Mouse (Mus musculus) monocyte, adult 5-6 weeks (primary cell): Measurements from ENCODE around the gene Tsga13. TPM values are rescaled to one million over a fixed set of nuclear protein-coding genes. Genes with fewer than 3 reads are reported as not detected.

Experiments
- ATAC-seq: fragments of 153-309, 156-312 bp; replicated peaks from 2 replicates; pipeline ENCODE4 v1.8.0; 2017; ENCODE audit warnings: mild to moderate bottlenecking; ENCODE audit not compliant: low TSS enrichment, insufficient number of reproducible peaks, severe bottlenecking, poor library complexity, low FRiP score
- total RNA-seq: library from RNA; stranded (forward); fragments of 200-1000, 200-491, 200-594 nt; gene quantifications from 3 replicates; pipeline ENCODE4 v1.2.3, GENCODE M21; 2017

Gene Tsga13
- total RNA-seq, result not detected in 3 replicates

DNA sequence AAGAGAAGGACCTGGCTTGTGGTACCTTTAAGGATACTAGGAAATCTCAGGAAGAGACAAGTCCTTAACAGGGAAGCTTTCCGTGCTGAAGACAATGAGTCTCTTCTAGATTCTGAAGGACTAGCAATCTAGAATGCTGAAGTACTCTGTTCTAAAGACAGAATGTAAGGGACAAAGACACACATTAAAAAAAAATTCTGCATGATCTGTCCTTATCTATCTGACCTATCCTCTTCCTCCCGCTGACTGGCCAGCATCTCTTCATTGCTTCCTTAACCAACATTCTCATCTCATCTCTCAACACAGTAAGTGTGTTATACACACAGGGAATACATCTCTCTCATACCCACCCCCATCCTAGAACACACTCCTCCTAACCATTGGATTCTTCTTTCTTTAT lies at the start of gene Tsga13:
Gene Tsga13, minus strand, starts transcription at position 101 of the 400 bp plus-strand sequence.
- no peak for ATAC-seq

DNA sequence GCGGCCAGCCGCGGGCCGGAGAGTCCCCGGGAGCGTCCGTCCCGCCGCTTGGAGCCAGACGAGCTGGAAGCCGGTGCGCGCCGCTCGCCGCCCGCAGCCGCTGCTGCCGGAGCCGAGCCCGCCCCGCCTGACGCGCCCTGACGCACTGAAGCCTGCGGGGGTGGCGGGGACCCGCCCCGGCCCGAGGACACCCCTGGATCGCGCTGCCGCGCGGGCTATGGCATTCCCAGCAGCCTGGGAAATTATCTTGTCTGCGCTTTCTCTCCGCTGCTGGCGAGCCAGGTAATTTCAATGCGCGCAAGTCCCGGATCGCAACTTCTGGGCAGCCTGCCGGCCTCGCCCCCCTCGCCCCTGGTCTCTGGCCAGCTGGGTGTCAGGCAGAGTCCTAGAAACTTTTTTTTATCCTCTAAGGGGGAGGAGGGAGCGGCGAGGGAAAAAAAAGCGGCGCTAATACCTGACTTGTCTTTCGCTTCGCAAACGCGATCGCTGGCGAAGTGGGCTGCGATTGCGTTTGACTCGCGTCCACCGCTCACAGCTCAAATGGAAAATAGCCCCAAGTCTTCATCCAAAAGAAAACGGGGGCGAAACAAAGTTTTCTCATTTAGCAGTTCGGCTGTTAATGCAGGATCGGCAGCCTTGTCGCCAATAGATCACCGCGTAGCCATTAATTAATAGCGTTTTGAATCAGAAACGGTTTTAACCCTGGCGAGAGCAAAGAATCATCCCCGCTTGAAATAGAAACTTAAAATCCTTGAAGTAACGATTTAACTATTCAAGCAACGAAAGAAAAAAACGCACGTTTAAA lies 43.6 kb upstream of the Tsga13 start, which contains the start of gene Klf14:
Gene Klf14, minus strand, starts transcription at position 343 of the 805 bp plus-strand sequence.
- ATAC-seq, result no peak

GRCm38 (mm10) chr6:30957784-30958735 lies 42.7 kb upstream of the Tsga13 start:
- no peak for ATAC-seq

GRCm38 (mm10) chr6:30939264-30939663 lies 23.9 kb upstream of the Tsga13 start:
- no peak for ATAC-seq

DNA sequence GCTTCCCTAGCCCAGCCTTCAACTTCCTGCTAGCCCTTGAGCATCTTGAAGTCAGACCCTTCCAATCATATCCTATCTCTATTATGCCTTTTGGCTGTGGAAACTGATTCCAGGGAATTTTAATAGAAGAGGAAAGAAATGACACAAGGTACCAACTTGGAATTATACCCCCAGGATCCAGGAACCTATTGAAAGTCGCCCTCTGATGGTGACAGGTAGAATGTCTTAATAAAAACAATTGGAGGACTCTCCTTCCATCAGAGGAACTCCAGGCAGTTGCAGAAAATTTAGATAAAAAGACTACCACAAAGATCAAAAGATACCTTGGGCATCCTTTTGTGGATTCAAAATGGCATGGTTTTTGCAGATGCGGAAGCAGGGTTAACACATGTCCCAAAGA lies 7.4 kb upstream of the Tsga13 start:
- ATAC-seq, result no peak

- ATAC-seq, result no peak
These were observed 6.5 kb upstream of the Tsga13 start for GRCm38 (mm10) chr6:30921826-30922225.

DNA sequence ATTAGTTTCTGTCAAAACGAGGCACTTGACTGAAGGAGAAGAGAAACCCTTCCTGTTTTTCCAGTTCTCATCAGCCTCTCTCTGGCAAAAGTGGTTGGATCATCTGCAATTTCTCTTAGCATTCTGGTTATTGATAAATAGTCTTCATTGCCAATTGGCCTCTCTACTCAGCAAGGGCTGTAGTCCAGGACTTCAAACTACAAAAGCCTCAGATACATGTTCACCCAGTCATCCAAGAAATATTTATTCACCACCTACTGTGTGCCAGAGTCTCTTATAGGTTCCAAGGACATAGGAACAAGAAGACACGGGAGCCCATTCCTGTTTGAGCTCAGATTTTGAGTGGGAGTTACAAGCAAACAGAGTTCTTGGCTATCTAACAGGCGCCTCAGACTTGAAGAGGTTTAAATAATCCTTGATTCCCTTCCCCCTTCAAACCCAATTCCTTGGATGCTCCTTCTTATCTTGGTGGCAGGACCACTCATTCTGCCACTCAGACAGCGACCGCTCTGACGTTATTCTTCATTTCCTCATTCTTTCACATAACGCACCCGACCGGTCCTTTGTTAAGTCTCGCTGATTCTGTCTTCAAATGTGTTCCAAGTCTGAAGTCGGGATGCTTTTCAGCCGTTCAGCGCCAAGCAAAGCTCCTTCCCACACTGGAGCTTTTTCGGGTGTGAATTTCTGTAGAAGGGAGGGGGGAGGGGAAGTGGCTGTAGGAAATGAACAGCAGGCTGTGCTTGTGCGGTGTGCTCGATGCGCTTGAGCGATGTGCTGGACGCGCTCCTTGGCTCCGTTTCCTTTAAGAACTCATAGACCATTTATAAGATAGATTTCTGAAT lies 5.7 kb upstream of the Tsga13 start:
- no peak for ATAC-seq

GRCm38 (mm10) chr6:30907970-30908369 lies 7.4 kb downstream of the Tsga13 start:
- ATAC-seq, result no peak

GRCm38 (mm10) chr6:30904911-30905310 lies 10.5 kb downstream of the Tsga13 start:
- no peak for ATAC-seq

DNA sequence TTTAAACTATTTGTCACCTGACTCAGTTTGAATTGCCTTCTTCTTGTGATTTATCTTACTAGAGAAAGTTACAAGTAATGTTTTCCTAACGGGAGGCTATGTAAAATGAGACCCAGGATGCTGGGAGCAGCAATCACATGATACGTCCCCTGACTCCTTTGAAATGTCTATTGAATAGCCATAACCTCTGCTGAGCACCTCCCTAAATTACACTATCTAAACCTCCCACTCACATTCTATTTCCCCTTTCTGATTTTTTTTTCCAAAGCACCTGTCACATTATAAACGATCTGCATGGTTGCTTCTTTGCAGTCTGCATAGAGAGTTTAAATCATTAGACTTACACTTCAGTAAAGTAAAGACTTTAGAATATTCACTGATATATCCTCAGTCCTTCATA lies 11.3 kb downstream of the Tsga13 start:
- ATAC-seq, result no peak

GRCm38 (mm10) chr6:30897520-30897919 lies 17.9 kb downstream of the Tsga13 start:
- no peak for ATAC-seq

- no peak for ATAC-seq
These were observed 18.4 kb downstream of the Tsga13 start for GRCm38 (mm10) chr6:30896986-30897327.

DNA sequence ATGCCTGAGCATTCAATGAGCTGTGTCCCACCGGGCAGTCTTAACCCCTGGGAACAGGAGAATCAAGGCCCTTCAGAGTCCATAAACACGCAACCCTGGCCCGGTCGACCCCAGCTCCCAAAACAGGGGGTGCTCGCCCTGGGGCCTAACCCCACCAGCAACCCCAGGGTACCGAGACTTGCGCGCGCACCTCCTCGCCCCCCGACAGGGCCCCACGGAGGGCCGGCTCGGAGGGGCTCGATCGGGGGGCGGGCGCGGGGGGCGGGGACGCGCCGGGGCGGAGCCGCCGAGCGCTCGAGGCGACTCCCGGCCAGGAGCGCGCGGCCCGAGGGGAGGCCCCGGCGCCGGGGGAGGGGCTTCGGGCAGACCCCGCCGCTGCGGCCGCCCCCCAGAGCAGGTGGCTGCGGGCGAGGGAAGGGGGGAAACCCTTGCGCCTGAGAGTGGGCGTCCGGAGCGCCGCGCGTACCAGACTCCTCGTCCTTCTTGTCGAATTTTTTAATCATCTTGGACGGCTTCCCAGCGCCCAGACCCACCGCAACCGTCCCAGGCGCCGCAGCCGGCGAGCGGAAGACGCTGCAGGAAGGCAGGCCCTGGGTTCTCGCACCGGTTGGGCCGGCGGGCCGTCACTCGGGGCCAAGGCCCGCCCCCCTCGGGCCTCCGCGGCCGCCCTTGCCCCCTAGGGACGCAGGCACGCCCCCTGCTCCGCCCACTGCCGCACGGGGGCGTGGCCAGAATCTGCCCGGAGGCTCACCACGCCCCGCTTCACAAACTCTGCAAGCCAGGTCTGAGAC lies 19.0 kb downstream of the Tsga13 start, which contains the start of gene Copg2:
Gene Copg2, minus strand, starts transcription at position 600 of the 791 bp plus-strand sequence.
- peak; percentile 94 for ATAC-seq

GRCm38 (mm10) chr6:30895819-30896194 lies 19.6 kb downstream of the Tsga13 start:
- ATAC-seq, result no peak

DNA sequence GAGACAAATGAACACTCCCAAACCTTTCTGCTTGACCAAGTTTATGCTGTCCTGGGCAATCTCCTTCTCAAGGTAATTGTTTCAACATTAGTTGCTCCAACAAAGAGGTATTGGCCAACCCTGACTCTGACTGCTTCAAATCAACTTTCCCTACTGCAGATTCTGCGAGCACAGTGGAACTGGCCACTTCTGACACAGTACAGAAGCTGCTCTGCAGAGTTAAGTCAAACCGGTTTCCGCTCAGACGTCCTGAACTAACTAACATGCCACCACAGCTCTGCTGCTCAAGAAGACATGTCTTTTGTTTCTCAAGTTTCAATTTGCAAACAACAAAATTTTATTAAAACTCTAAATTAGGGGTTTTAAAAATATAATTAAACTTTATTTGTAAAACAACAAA lies 22.3 kb downstream of the Tsga13 start:
- no peak for ATAC-seq

GRCm38 (mm10) chr6:30891761-30892160 lies 23.6 kb downstream of the Tsga13 start:
- ATAC-seq, result no peak

- ATAC-seq, result no peak
These were observed 30.5 kb downstream of the Tsga13 start for GRCm38 (mm10) chr6:30884856-30885255.

- no peak for ATAC-seq
These were observed 31.9 kb downstream of the Tsga13 start for GRCm38 (mm10) chr6:30883491-30883890.
